Mouse (Mus musculus): ENCODE data around the gene Prss22.

Gene Prss22

DNA sequence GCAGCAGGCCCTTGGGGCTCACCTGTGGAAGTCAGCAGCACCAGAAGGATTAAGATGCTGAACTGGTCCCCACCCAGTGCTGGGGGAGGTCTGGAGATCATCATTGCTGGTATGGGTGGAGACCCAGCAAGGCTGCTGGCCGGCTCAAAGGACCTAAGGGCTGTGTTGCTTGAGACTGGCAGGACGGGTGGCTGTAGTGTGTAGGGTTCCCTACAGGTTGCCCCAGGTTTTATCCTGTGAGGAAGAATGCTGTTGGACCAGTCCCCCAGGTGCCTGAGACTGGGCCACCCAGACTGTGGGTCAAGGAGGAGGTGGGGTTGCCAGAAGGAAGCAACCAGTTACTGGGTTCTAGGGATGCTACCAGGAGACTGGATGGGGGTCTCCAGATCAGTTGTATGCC, at the start of gene Prss22:
Gene Prss22, minus strand, starts transcription at position 200 of the 400 bp plus-strand sequence.
- no peak for DNase-seq

DNA sequence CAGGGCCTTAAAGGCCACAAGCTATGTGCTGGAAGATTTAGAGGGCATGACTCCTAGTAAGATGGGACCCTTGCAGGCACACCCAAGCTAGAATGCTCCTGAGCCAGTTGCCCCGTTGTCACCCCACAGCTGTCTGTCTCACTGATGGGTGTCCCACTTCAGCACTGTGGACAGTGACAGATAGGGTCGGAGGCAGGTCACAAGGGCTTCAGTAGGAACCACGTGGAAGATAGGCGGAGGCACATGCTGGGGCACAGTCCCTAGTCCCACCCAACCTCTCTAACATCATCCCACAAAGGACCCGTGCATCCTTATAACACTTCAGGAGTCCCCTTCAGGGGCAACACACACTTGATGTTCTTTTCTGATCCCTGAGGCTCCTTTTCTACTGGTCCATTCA, 48.1 kb upstream of the Prss22 start:
- no peak for DNase-seq

DNA sequence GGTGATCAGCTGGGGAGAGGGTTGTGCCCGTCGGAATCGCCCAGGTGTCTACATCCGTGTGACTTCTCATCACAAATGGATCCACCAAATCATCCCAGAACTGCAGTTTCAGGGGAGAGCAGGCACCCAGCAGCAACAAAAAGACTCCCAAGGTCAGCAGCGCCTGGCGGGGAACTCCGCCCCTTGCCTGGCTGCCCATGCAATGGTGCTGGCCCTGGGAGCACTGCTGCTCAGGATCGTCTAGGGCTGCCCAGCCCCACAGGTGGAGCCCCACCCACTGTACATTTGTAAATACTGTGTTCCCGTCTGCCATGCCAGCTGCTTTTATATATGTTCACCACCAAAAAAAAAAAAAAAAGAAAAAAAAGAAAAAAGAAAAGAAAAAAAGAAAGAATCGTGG, 47.7 kb upstream of the Prss22 start:
- DNase-seq, result no peak

DNA sequence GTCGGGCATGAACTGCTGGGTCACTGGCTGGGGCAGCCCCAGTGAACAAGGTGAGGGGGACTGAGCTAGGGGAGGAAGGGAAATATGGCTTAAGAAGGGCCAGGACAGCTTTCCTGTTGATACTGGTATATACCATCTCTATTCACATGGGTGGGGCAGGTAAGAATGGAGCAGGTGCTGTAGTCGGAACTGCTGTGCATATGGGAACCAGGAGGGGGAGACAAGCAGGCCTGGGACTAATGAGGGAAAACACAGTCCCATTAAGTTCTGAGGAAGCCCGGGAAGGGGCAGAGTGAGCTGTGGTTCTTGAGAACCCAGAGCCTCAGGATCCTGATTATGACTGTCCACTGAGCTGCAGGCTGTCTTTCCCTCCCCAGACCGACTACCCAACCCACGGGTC, 46.6 kb upstream of the Prss22 start:
- DNase-seq, result no peak

DNA sequence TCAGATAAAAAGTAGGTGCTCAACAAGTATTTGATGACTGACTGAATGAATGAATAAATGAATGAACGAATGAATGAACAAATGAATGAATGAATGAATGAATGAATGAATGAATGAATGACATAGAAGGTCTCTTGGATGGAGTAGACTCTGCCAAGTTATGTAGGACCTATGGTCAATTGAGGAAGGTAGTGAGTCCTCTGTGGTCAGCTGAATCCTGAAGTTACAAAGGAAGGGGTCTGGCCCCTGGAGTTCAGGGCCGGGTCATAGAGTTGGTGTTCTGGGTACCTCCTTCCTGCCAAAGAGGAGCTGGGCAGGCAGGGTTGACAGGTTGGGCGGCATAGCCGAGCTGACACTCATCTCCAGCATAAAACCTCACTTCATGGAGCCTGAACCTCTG, 39.9 kb upstream of the Prss22 start, which contains the start of gene Prss27:
Gene Prss27, plus strand, starts transcription at position 301 of the 400 bp plus-strand sequence.
- no peak for DNase-seq

DNA sequence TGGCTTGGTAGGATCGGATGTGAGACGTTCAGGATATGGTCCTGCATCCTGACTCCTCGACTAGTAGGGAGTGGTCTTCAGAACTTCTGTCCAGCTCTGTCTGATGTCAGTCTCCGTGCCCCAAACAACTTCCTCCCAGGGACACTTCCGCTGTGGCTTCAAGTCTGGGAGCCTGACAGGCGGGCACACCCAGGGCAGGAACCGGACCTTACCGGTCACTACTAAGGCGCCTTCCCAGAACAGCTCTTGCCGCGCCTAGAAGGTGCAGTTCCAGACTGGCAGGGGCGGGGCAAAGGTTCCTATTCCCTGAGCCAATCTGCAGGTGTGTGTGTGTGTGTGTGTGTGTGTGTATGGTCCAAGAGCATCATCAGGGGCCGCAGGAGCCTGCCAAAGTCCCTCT, 39.5 kb upstream of the Prss22 start:
- DNase-seq, result no peak

DNA sequence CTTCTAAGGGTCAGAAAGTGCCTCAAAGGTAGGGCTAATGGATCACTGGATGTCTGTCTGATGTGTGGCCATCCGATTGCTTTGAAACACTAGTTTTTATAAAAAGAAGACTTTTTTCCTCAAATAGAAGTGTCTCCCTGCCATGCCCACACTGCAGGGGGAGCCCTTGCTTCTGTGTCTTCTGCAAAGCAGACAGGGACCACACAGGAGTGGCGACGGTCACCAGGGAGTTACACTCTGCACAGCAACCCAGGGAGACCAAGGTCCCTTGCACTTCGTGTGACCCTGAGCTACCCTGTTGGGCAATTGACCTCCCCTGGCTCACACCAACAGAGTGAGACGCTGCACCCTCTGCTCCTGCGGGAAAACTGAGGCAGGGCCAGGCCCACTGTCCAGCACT, 39.1 kb upstream of the Prss22 start:
- no peak for DNase-seq

DNA sequence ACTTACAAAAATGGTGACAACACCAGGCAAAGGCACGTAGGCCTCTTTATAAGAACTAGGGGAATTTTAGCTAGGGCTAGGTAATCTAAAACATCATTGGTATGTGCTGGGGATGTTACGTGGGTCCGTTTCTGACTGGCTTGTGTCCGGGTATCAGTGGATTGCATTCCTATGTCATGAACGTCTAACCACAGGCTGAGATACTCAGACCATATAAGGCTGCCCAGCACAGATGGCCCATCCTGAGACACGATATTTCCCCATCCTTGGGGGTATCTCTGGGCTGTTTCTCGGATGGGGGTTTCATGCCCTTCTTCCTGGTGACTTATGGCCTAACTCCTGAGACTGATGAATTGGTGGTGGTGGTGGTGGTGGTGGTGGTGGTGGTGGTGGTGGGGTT, 37.2 kb upstream of the Prss22 start:
- no peak for DNase-seq

DNA sequence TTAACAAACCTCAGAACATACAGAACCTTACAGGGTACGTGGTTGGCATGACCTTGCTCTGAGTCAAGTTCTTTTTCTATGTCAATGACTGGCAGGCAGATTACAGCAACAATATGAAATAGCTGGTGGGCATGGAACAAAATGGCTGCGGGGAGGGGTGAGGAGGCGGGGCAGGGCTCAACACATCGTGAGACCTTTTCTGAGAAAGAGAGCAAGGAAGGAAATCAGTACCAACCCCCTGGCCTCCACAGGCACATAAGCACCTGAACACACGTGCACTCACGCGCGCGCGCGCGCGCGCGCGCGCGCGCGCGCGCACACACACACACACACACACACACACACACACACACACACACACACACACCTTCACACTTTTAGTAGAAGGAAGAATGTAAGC, 32.7 kb upstream of the Prss22 start:
- DNase-seq, result no peak

DNA sequence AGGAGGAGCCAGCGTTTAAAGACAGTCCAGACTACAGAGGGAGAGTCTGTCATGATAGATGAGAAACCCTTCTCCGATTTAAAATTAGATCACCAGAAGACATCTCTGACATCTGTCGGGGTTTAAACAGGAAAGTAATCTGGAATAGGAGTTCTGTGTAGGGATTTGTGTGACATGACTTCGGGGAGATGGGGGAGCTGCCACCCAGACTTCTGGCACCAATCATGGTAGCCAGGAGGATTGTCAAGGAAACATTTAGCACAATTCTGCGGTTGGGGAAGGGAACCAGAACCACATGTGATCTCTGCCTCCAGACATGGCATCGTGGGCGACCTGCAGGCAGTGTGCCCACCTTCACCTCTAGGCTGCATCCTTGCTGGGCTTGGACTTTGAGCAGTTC, 31.6 kb upstream of the Prss22 start:
- no peak for DNase-seq

DNA sequence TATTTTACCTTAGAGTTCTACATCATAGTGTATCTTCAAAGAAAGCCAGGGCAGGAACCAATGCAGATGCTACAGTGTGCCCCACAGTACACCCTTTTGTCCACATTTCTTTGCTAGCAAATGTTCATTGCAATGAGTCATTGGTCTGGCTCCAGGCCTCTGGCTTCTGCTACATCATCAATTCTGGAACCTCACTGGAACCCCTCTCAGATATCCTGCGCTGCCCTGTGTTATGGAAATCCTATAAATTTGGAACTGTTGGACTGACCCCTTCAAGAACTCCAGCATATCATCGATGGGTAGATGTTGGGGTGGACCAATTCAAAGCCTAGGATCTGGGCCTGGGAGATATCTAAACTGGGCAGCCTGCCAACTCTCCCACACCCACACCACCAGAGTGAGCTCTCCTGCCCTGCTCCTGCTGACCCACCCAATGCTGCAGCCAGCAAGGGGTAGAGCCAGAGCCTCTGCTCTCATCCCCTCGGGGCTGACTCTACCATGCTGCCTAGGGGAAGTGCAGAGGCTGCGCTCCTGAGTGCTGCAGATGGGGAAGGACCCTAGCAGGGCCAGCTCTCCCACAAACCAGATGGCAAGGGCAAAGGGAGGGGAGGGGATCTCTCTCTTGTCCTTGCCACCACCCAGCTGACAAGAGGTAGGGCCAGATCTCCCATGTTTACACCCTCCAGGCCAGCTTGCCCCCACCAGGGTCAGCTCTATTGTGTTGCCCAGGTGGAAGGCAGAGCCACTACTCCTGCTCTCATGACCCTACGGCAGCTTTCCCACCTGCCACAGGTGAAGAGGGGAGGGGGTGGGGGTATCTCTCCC, 23.7 kb upstream of the Prss22 start:
- DNase-seq, result no peak

DNA sequence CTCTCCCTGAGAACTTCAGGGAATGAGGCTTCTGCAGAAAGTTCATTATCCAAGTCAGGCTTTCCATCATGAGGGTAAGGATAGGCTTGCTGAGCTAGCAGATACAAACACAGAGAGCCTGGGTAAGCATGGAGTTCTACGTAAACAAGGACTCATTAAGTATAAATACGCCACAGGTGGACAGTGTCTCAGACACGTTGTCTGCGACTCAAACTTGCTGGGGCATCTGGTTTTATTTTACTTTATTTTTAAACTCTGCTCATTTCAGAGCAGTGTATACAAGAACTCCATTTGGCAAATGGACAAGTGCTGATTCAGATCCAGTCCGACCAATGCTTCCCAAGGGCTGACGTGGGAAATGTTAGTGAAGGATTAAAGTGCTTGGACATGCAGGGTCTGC, 22.8 kb upstream of the Prss22 start:
- DNase-seq, result no peak

DNA sequence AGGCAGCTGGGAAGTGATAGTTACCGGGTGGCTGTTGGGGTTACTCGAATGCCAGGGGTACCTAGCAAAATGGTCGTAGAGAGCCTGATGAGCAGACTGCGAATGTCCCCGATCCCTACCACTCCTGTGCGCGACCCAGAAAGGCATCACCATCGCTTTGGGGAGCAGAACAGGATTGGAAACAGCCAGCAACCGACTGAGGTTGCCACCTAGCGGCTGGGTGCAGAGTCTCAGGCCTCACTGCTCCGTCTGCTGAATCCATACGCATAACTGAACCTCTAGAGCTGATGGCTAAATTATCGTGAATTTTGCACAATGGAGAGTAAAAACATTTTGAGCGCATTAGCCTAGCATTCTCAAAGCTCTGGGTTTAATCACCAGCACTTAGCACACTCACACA, 17.8 kb upstream of the Prss22 start:
- peak; percentile 27 for DNase-seq

DNA sequence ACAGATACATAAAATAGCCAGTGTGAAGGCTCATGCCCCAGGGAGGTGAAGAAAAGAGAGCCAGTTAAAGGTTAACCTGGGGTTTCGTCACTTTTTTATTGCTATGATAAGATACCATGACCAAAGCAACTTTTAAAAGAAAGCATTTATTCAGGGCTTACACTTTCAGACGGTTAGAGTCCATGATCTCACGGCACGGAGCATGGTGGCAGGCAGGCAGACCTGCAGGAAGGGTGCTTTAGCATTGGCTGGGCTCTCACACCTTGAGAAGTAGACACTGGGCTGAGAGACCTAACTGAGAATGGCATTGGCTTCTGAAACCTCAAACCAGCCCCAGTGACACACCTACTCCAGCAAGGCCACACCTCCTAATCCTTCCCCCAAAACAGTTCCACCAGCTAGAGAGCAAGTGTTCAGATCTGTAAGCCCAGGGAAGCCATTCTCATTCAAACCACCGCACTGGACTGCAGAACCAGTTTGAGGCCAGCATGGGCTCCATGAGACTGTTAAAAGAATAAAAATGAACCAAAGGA, 16.6 kb upstream of the Prss22 start:
- no peak for DNase-seq

DNA sequence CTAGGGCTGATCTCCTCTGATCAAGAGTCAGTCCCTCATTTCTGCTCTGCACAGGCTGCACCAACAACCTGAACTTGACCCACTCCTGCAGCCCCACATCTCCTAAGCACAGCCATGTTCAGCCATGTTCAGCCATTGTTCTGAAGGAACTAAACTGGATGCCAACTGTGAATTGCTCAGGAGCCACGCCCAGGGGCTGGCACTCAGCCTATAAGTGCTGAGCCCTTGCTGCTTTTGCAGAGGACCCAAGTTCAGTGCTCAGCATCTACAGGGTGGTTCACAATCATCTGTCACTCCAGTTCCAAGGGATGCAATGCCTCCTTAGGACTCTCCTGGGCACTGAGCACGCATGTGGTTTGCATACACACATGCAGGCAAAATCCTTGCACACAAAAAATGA, 15.0 kb upstream of the Prss22 start:
- DNase-seq, result no peak

DNA sequence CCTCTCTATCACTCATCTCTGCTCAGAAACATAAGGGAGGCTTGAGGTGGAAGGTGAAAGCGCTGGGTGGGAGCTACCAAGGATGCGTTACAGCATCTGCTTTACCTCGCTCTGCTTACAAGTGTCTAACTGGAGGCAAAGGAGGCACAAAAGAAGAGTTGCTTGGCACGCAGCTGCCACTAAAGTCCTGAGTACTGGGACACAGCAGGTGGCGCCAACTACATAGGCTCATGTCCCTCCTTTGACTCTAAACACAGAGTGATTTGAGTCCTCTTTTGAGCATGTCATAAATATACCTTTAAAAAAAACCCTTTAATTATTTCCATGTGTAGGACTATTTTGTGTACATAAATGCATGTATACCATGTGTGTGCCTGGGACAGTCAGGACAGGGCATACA, 11.7 kb upstream of the Prss22 start:
- no peak for DNase-seq

DNA sequence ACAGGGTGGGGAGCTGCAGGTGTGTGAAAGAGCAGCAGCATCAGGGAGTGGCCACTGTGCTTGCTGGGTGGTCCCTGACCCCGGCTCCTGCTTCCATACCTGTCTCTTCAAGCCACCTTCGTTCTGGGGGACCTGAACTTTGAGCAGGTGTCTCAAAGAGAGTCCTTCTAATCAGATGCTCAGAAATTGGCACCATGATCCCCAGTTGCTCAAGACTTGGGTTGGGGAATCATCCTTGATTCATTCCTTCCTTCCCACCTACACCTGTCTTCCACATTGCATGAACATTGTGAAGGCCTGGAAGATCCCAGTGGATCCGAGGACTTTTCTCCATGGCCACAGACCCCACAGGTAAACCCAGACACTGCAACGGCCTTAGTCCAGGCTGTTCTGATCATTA, 10.2 kb upstream of the Prss22 start:
- DNase-seq, result no peak

DNA sequence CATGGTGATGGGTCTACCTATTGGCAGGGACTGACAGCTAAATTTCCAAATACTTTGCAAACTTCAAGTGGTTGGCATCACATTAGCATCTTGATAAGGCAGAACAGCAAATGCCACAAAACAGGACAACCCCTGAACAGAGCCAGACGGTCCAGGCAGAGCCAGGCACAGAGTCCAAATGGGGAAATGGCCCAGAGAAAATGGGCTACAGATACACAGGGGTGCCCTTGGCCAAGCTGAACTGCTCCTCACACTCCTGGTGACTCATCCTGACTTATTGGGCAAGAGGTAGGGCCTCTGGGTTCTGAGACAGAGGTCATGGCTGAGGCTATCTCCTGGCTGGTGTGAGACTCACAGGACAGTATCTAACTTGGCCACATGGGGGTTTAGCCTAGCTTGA, 9.5 kb upstream of the Prss22 start:
- no peak for DNase-seq

DNA sequence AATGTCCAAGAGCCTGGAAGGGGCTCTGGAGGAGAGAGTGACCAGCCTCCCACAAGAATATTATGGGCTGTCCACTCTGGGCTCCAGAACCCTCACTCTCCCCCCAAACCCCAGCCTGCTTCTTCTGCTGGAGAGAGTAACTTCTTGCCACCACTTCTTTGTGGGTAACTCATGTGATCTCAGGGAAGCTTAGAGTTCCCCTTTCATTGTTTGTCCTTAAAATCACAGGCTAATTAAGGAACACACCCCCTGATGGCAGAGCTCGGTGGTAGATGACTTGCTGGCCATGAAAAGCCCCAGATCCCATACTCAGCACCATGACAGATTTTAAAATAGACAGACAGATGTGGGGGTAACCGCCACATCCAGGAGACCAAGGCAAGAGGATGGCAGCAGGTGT, 9.0 kb upstream of the Prss22 start:
- DNase-seq, result no peak

DNA sequence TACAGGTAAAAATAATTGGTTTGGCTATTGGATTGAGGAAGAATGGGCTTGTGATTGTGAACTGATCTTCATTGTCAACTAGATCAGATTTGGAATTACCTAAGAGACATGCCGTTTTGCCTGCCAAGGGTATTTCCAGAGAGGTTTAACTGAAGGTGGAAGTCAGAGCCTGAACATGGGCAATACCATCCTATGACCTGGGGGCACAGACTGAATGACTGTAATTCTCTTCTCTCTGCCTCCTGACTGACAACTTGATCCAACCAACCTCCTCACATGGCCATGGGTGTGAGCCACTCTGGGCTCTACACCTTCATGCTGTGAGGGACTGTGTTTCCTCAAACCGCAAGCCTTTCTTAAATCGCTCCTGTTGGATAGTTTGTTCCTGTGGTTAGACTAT, 7.1 kb upstream of the Prss22 start:
- DNase-seq, result no peak

DNA sequence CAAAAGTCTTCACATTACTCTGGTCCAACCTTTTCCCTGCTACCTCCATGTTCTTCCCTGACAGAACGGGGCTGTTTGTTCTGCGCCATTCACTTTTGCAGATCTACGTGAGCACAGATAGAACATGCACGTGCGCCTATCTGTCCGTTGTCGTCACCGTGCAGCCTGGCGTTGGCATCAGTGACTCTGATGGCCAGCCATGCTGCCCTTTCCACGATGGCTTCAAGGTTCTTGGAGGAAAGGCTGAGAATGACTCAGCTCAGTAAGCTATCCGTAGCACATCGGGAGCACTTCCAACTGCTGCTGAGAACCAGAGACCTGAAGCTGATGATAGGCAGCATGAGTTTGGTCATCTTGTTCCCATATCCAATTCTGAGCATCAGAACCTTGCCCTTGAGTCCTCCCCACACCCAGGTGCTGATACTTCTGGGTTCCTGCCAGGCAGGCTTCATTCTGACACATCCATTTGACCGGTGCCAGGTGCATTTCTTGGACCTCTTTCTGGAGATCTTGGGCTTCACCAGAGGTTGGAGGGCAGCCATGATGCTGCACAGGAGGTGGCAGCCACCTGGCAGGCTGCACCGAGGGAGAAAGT, 6.3 kb upstream of the Prss22 start:
- DNase-seq, result no peak

DNA sequence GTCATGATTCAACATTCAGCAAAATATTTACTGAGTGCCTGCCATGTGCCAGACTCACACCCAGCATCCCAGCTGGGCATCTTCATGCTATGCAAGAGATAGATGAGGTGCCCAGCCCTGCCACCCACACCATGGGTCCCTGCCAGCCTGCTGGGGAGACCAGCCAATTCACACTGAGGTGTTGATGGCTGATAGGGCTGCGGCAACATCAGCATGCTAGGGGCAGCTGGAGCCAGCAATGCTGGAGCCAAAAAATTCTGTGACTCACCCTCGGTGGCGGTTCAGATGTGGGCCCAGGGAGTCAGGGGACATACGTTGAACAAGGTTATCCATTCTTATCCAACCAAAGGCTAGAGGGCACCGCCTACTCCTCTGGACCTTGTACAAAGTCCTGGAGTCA, 2.5 kb upstream of the Prss22 start:
- DNase-seq, result no peak

DNA sequence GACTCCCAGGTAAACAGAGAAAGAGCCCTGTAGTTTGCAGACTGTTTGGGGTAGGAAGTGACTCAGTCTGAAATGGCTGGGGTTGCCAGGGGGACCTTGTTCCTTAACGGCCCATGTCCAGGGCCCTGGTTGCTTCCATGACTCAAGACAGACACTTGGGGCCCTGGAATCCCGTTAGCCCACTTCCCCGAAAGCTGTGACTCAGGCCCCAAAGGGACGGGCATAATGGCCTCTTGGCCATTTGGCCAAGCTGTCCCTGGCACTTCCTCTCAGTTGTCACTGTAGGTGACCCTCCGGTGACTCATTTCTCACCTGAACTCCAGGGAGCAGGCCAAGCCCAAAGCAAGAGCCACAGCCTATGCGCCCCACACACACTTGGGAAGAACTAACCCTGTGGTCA, 483 bp upstream of the Prss22 start:
- no peak for DNase-seq

DNA sequence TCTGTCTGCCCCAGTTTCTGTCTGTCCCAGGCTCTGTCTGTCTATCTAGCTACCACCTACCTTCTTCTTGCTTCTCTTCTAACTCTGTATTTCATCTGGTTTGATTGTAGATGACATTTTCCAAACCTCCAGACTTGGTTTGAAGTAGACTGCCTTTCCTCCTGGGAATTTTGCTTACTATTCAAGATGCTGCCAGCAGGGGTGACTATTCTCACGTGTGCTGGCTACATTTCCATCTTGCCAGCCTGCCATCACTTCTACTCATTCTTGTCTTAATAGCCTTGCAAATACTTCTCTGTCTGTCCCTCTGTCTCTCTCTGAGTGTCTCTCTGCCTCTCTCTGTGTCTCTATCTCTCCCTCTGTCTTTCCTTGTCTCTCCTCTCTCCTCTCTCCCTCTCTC, 2.5 kb downstream of the Prss22 start:
- DNase-seq, result no peak

DNA sequence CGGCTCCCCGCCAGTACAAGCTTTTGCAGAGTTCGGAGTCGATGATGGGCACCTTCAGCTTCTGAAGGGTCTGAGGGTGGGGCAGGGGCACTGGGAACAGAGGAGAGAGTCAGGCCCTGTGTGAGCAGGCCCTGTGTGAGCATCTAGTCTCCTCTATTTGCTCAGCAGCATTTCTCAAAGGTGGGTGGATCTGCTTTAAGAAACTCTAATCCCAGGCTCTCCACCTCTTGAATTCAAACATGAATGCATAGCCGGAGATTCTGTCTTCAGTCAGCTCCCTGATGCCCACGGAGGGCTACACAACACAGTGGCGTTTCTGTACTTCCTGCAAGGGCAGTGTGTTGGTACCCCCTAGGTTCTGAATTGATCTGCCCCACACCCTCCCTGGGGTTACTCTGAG, 3.2 kb downstream of the Prss22 start:
- no peak for DNase-seq

All from kidney, postnatal 14 days (tissue).